Mouse (Mus musculus): ENCODE measurements around the gene Cd63. TPM values are rescaled to one million over a fixed set of nuclear protein-coding genes. Genes with fewer than 3 reads are reported as not detected.

Cd63 gene
- total RNA-seq, 2 experiments from 2014 or later: 304 to 317 TPM

DNA sequence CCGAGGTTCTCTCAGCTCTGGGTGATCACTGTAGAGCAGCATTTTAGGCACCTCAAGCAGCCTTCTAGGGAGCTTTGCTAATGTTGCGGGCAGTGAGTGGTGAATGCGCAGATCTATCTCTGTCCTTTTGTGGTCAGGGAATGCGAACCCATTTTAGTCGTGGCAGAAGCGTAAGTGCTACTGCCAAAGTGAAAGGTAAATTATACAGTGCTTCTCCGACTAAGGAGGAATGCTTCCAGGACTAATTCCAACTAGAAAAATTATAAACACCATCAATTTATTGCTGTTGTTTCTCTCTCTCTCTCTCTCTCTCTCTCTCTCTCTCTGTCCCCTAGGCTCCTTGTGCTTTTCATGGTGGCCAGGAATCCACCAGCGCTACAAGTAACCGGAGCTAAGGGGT, 23.1 kb downstream of the Cd63 start, which contains the start of gene Bloc1s1:
Gene Bloc1s1 (minus strand): TSS at position 101 of the 400 bp plus-strand sequence.
- DNase-seq (ENCODE audit: low spot score in 2 of 2): no peak

- DNase-seq (ENCODE audit: low spot score in 2 of 2): no peak
Observed at GRCm38 (mm10) chr10:128928356-128928755, 27.6 kb downstream of the Cd63 start.

DNA sequence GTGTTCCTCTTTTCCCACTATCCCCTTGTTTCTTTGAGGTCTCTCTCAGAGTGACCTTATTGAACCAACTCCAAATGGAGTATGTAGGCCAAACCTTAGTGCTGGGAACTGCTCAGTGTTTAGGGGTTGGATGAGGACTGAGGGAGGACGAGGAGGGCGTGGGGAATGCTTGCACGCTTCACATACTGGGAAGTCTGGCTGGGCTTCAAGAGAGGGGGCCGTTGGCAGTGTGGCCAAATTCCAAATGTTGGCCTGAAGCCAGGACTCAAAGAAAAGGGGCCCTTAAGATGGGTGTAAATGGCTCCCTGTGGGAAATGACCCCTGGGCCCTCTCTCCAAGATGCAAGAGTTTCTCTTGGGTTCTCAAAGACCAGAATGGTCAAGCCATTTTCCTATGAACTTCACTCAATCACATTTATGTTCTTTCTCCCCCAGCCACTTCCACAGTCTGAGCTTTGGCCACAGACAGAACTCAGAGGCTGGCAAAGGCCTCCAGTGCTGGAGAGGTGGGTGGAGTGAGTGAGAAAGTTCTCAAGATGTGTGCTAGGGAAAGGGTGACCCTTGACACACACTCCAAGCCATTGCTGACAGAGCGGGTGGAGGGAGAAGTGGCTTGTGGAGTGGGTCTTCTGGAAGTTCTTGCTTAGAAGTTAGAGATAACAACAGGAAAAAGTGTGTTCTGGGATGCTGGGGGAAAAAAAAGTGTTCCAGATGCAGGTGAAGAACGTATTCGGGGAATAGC, 29.0 kb downstream of the Cd63 start:
- DNase-seq (ENCODE audit: low spot score in 2 of 2): no peak

DNA sequence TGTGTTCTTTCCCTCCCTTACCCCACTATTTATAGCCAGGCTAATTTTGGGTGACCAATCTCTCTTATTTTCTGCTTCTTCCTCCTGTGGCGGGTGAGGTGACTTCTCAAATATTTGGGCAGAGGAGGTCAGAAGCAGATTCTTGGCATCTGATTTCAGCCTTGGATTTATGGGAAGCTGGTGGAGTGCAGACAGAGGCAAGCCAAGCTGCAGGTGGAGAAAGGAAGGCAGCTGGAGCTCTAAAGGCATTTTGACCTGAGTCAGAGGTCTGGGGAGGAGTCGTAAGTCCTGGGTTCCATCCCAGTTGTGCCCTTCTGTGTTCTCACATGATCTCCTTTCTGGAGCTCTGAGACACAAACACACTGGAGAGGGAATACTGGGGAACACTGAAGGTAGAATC, 30.7 kb downstream of the Cd63 start:
- DNase-seq (ENCODE audit: low spot score in 2 of 2): no peak

DNA sequence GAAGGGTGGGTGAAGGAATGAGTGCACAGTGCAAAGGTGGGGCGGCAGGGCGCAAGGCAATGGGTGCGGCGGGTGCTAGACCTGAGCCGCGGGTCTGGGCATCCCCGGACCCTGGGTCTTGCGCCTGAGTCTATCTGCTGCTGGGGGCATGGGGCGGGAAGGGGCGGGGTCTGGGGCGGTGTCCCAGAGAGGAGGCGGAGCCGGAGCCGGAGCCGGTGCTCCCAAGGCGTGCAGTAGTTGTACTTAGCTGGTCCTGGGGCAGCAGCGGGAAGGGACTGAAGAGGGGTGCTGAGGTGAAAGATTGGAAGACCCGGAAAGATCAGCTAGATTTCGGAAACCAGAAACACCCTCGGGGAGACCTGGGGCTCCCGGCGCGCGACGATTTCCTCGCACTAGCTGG, 32.8 kb downstream of the Cd63 start, which contains the start of gene Itga7:
Gene Itga7 (plus strand): TSS at position 245 of the 400 bp plus-strand sequence.
- DNase-seq (ENCODE audit: low spot score in 2 of 2): no peak

GRCm38 (mm10) chr10:128933976-128934721, 33.4 kb downstream of the Cd63 start:
- DNase-seq (ENCODE audit: low spot score in 2 of 2): no peak

GRCm38 (mm10) chr10:128934997-128935787, 34.4 kb downstream of the Cd63 start:
- DNase-seq (ENCODE audit: low spot score in 2 of 2): no peak

- DNase-seq (ENCODE audit: low spot score in 2 of 2): no peak
Observed at GRCm38 (mm10) chr10:128935826-128936440, 35.1 kb downstream of the Cd63 start.

DNA sequence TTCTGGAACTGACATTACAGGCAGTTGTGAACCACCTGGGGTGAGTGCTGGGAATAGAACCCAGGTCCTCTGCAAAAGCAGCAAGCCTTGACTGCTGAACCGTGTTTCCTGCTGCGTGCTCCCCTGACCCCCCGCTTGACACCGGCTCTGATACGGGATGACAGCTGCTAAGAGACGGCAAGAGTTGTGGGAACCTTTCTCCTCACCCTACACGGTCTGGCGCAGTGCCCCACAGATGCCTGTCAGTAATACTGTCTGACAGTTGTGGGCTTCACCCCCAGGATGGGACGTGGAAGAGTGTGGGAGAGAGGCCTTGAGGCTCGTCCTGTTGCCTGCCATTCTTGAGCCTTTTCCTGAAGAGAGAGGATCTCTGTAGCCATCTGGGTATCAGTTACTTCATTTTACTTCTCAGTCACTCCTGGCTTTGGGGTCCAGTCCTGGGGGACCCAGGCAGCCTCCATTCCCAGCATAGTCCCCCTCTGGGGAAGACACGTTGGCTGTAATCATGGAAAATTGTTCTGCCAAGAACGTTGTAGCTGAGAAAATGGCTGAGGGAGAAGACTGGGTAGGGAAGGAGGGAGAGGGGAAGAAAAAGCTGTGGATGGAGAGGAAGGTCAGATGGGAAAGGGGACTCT, 37.1 kb downstream of the Cd63 start:
- DNase-seq (ENCODE audit: low spot score in 2 of 2): no peak

- DNase-seq (ENCODE audit: low spot score in 2 of 2): no peak
Observed at GRCm38 (mm10) chr10:128938457-128938856, 37.7 kb downstream of the Cd63 start.

DNA sequence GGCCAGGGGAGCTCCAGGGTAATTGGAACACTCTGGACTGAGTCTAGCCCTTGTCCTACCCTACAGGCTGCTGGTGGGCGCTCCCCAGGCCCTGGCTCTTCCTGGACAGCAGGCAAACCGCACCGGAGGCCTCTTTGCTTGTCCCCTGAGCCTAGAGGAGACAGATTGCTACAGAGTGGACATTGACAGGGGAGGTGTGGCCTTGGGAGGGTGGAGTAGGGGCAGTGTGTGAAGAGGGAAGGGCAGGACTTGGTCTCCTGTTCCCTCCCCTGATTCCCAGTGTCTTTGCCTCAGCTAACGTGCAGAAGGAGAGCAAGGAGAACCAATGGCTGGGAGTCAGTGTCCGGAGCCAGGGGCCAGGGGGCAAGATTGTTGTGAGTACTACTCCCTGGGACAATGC, 38.2 kb downstream of the Cd63 start:
- no peak for DNase-seq (ENCODE audit: low spot score in 2 of 2)

DNA sequence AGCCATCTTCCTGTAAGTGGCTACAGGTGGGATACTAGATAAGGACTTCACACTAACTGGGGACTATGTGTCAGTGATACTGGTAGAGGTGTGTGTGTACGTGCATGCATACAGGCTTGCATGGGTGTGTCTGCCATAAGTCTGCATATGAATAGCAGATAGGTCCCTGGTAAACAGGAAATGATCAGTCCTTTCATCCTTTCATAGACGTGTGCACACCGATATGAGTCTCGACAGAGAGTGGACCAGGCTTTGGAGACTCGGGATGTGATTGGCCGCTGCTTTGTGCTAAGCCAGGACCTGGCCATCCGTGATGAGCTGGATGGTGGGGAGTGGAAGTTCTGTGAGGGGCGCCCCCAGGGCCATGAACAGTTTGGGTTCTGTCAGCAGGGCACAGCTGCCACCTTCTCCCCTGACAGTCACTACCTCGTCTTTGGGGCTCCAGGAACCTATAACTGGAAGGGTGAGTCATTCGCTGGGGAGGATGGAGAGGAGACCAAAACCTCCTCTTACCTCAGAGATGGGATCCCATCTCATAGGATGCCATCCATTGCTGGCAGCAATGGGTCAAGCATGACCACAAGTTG, 39.8 kb downstream of the Cd63 start:
- DNase-seq (ENCODE audit: low spot score in 2 of 2): no peak

DNA sequence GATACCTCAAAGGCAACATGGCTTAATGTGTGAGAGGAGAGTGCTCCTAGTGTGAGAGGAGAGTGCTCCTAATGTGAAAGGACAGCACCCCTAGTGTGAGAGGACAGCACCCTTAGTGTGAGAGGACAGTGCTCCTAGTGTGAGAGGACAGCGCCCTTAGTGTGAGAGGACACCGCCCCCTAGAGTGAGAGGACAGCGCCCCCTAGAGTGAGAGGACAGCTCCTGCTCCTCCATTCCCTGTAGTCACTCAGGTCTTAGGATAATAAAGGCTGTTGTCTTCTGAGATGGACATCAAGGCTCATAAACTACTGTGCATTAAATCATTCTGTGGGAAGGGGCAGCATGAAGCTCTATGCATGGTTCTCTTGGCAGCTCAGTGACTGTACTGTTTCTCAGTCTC, 44.9 kb downstream of the Cd63 start:
- no peak for DNase-seq (ENCODE audit: low spot score in 2 of 2)

DNA sequence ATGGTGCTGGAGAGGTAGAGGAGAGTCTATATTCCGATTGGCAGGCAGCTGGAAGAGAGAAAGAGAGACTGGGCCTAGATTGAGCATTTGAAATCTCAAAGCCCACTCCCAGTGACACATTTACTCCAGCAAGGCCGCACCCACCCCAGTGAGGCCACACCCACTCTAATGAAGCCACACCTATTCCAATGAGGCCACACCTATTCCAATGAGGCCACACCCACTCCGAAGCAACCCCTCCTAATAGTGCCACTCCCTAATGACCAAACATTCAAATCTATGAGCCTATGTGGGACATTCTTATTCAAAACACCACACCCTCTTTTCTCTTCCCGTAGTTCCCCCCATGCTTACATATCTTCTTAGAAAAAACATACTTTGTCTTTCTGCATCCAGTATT, 46.7 kb downstream of the Cd63 start:
- no peak for DNase-seq (ENCODE audit: low spot score in 2 of 2)

GRCm38 (mm10) chr10:128950208-128950887, 49.6 kb downstream of the Cd63 start:
- DNase-seq (ENCODE audit: low spot score in 2 of 2): no peak

GRCm38 (mm10) chr10:128958340-128958739, 57.6 kb downstream of the Cd63 start:
- DNase-seq (ENCODE audit: low spot score in 2 of 2): no peak

DNA sequence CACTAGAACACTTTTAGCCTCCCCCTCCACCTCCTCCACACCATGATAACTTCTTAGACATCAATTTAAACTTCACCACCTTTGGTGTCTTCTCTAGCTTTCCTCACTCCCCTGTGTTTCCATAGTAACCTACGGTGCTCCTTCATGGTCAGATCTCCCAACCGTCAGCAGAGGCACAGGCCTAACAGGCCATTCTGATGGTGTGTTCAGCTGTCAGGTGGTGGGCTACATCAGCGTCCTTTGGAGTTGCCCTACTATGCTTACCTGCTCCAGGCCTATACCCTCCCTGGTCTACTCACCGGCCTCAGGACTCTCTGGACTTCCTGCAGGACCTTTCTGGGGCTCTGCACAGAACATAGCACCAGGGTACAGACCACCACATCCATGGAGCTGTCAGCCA, 59.4 kb downstream of the Cd63 start:
- no peak for DNase-seq (ENCODE audit: low spot score in 2 of 2)

DNA sequence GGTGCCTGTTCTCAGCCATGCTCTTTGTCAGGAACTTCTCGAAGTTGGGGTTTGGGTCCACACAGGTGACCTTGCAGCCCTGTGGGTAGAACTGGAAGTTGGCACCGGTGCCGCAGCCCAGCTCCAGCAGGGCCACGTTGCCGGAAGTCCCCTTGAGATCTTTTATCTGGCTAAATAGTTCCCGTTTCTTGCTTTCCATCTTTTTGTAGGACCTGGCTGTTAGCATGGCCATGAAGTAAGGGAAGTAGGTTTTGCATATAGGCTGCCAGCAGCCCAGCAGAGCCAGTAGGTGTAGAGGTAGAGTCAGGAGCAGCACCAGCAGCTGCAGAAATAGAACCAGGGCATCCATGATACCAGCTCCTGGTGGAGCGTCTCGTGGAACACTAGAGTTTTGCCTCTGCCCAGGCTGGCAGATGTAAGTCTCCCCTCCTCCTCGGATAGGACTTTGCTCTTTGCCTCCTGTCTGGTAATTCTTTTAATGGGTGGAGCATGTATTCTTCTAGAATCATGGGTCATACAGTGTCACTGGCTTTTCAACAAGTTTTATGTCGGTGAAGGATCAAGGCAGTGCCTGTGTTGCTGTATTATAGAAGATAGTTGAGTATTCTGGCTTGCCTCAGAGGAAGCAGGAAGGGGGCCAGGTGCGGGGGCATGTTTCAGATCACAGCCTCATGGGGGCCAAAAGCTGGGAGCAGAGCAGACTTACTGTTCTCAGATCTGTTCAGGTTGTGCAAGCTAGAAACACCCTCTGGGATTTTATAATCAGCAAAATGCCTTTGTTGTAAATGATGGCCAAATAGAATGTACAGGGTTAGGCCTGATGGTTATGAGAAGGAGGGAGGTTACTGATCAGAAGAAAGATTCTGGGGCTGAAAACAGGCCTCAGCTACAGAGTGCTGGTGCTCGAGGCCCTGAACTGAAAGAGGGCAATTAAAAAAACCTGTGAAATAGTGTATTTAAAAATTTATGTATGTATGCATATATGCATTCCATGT, 60.1 kb downstream of the Cd63 start, which contains the start of gene Mettl7b:
Gene Mettl7b (minus strand): TSS at position 399 of the 995 bp plus-strand sequence.
- no peak for DNase-seq (ENCODE audit: low spot score in 2 of 2)

Data from adrenal gland, postnatal 4 days (tissue).